Comparison of ENCODE assay signal across 16 mouse cellular contexts in the genomic region with DNA sequence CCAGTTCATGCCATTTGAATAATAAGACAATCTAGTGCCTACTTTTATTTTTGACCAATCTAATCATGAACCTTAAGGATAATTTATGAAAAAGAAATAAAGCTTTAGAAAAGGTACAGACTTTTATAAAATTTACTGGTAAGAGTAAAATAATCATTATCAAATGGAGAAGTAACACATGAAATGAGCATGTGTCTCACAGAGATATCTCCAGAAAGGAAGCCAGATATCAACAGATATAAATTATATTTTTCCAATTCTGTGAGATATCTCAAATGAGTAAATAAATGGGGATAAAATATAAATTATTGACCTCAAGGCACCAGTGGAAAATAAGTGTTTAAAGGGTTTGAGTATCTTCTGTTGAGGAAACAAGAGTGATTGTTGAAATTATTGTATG.
"Had no signal": no experiment of that assay in that cellular context is flagged by ENCODE, and none has a peak within 500 bp of the region (broad histone marks: within the 10 kb centered on the region; RNA-seq: fewer than 3 reads in every experiment).

No protein-coding gene starts in this region.

- H3K9me3 ChIP-seq: neural tube, embryonic 13.5 days; neural tube, embryonic 15.5 days; stomach, embryonic 15.5 days had no signal

- DNase-seq: retina, postnatal 1 day; right cerebral cortex, adult 18-20 months; right cerebral cortex, postnatal 14 days; right cerebral cortex, postnatal 25 days; right cerebral cortex, postnatal 4 days; spleen, adult 18-20 months; thymus, adult 18-20 months; thymus, adult 2 months; thymus, postnatal 14 days; thymus, postnatal 25 days; thymus, postnatal 36 days; thymus, postnatal 4 days had no signal

- H3K9ac ChIP-seq: neural tube, embryonic 13.5 days; neural tube, embryonic 15.5 days; stomach, embryonic 15.5 days had no signal

- H3K27ac ChIP-seq: neural tube, embryonic 13.5 days; neural tube, embryonic 15.5 days; stomach, embryonic 15.5 days; stomach, postnatal 0 days had no signal

- H3K4me3 ChIP-seq: neural tube, embryonic 13.5 days; neural tube, embryonic 15.5 days; stomach, embryonic 15.5 days had no signal

- H3K4me1 ChIP-seq: neural tube, embryonic 13.5 days; neural tube, embryonic 15.5 days; stomach, embryonic 15.5 days had no signal

- H3K27me3 ChIP-seq: neural tube, embryonic 13.5 days; neural tube, embryonic 15.5 days; stomach, embryonic 15.5 days had no signal

- H3K36me3 ChIP-seq: neural tube, embryonic 13.5 days; neural tube, embryonic 15.5 days; stomach, embryonic 15.5 days had no signal
